Mouse (Mus musculus) embryonic fibroblast, embryonic 13.5 days (primary cell): ENCODE measurements around the gene Trim56.
"Not testable (repeated sequence)": the region's sequence is repeated elsewhere in the genome, so short reads cannot be mapped to it uniquely, and the experiment has no call there.

ENCODE experiments used
- CTCF ChIP-seq: IDR thresholded peaks from 2 replicates; pipeline ENCODE4 v1.5.1; 2011; ENCODE audit warnings: mild to moderate bottlenecking, control low read depth, low read length, moderate library complexity, borderline replicate concordance; ENCODE audit not compliant: insufficient read depth
- POLR2A ChIP-seq: IDR thresholded peaks from 2 replicates; pipeline ENCODE4 v1.6.1; 2011; ENCODE audit warnings: low read depth, mild to moderate bottlenecking, control low read depth, low read length, moderate library complexity

- not testable (repeated sequence) for TF ChIP-seq CTCF, POLR2A
These were observed 33.4 kb upstream of the Trim56 start, which contains the start of gene Muc3 for GRCm38 (mm10) chr5:137149272-137149882.
